Mouse (Mus musculus) 416B (cell line): ENCODE measurements at regions not wholly inside any gene's neighbourhood (a gene's known extent, or its start where the extent isn't known, plus 50 kb on each side); places are given as distances from the start of the nearest gene placed in this dataset.

Source experiments
- DNase-seq: peaks from one replicate; pipeline ENCODE4 v3.0.0; 2011; ENCODE audit warnings: low read depth

- DNase-seq = no peak
Observed at GRCm38 (mm10) chr3:80263095-80263494, 378.8 kb downstream of the Fam198b start.

- DNase-seq = no peak
Observed at GRCm38 (mm10) chr3:80284656-80285055, 400.3 kb downstream of the Fam198b start.

GRCm38 (mm10) chr3:80285246-80285645 is 400.9 kb downstream of the Fam198b start:
- DNase-seq = no peak

GRCm38 (mm10) chr3:80293485-80293884 is 409.2 kb downstream of the Fam198b start:
- DNase-seq = no peak

- no peak for DNase-seq
Observed at GRCm38 (mm10) chr3:80307632-80308031, 423.3 kb downstream of the Fam198b start.

- DNase-seq = no peak
Observed at GRCm38 (mm10) chr3:80309931-80310330, 425.6 kb downstream of the Fam198b start.

GRCm38 (mm10) chr3:80311689-80312088 is 427.4 kb downstream of the Fam198b start:
- DNase-seq = no peak

GRCm38 (mm10) chr3:80322291-80322690 is 438.0 kb downstream of the Fam198b start:
- no peak for DNase-seq

- DNase-seq = no peak
Observed at GRCm38 (mm10) chr3:80324726-80325125, 440.4 kb downstream of the Fam198b start.

GRCm38 (mm10) chr3:80331776-80332175 is 447.4 kb downstream of the Fam198b start:
- DNase-seq = no peak

GRCm38 (mm10) chr3:80334446-80334893 is 450.1 kb downstream of the Fam198b start:
- no peak for DNase-seq

GRCm38 (mm10) chr3:80336123-80336674 is 451.9 kb downstream of the Fam198b start:
- DNase-seq = no peak

- DNase-seq = no peak
Observed at GRCm38 (mm10) chr3:80367972-80368371, 434.7 kb downstream of the Gria2 start.

GRCm38 (mm10) chr3:80369214-80369941 is 433.3 kb downstream of the Gria2 start:
- no peak for DNase-seq

GRCm38 (mm10) chr3:80372436-80372835 is 430.2 kb downstream of the Gria2 start:
- DNase-seq = no peak

GRCm38 (mm10) chr3:80385986-80386385 is 416.6 kb downstream of the Gria2 start:
- DNase-seq = no peak

- DNase-seq = no peak
Observed at GRCm38 (mm10) chr3:80396240-80396639, 406.4 kb downstream of the Gria2 start.

- DNase-seq = no peak
Observed at GRCm38 (mm10) chr3:80420453-80420852, 382.2 kb downstream of the Gria2 start.

GRCm38 (mm10) chr3:80421461-80421860 is 381.2 kb downstream of the Gria2 start:
- no peak for DNase-seq

- DNase-seq = no peak
Observed at GRCm38 (mm10) chr3:80422106-80422505, 380.5 kb downstream of the Gria2 start.

GRCm38 (mm10) chr3:80422646-80423045 is 380.0 kb downstream of the Gria2 start:
- no peak for DNase-seq
